Mouse (Mus musculus) c-Kit-positive CD71-negative TER-119-negative erythroid progenitor cells, embryonic 14.5 days (primary cell): ENCODE measurements around the gene Rora.

Experiments
- DNase-seq: peaks from one replicate; pipeline ENCODE4 v3.0.0-alpha.2; 2013; ENCODE audit warnings: low read depth

Gene Rora

DNA sequence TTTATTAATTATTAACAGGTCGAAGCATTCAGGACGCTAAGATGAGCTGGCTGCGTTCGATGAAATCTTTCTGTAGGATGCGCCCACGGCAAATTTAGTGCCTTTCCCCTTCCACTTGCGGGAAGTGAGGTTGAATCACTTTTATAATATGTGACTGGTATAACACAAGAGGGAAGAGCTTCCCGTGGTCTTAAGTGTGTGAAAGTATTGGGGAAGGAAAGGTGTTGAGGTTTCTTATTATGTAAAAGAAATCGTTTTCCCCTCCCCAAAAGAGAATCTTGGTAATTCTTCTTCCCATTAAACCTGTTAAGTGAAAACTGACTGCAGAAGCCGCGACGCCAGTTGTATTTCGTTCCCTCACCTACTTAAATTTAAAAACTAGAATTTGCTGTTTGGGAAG lies 637.9 kb downstream of the Rora start:
- DNase-seq = no peak

- no peak for DNase-seq
These were observed 638.8 kb downstream of the Rora start for GRCm38 (mm10) chr9:69292353-69292752.

GRCm38 (mm10) chr9:69292776-69293687 lies 639.4 kb downstream of the Rora start:
- no peak for DNase-seq

GRCm38 (mm10) chr9:69293688-69294074 lies 640.1 kb downstream of the Rora start:
- DNase-seq = no peak

GRCm38 (mm10) chr9:69294426-69294825 lies 640.8 kb downstream of the Rora start:
- DNase-seq = no peak

- DNase-seq = no peak
These were observed 641.3 kb downstream of the Rora start for GRCm38 (mm10) chr9:69294856-69295255.

DNA sequence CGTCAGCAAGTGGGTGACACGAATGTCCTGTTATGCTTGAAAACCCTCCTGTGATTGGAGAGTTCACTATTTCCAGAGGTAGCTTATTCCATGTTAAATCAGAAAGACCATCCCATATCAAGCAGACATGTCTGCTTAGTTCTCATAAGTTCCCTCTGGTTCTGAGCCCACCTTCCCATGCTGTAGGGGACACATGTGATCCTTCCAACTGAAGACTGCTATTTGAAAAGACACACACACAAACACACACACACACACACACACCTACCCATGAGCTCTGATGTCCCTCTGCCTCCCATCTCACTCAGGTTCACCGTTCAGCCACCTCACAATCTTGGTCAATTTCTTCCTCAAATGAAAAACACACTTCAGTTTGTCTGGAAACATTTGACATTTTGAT lies 642.2 kb downstream of the Rora start:
- DNase-seq = no peak

DNA sequence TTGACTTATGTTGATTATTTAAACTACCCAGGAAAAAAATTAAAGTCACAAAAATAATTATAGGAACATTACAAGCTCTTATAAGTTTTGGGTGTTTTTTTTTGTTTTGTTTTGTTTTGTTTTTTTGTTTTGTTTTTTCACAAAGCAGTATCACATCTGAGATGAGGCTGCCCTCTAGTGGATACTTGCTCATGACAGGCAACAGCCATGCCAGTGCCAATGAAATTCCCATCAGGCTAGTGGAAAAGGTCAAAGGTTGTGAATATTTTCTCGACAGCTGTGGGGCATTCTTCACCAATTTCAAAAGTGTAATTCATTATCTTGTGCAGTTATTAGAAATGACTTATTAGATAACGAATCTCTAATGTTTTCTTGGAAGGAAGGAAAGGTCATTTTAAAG lies 642.8 kb downstream of the Rora start:
- DNase-seq = no peak

GRCm38 (mm10) chr9:69297766-69298375 lies 644.3 kb downstream of the Rora start:
- no peak for DNase-seq

GRCm38 (mm10) chr9:69298566-69299335 lies 645.2 kb downstream of the Rora start:
- DNase-seq = no peak

GRCm38 (mm10) chr9:69299484-69299883 lies 645.9 kb downstream of the Rora start:
- DNase-seq = no peak

DNA sequence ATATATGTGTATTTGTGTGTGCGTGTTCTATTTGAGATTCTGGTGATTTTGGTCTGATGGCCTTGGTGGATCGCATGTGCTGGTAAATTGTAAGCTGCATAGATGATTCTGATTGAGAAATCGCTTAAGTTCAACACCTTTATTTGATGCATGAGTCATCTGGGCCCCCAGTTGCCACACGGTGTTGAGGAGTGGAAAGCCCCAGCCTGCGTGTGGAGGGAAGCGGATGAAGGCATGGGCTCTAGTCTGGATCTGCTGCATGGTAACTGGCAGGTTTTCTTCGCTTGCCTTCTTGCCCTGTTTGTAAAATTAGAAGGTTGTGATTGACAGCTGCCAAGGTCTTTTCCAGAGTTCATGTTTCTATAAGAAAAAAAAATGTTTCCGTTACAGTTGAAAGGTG lies 646.7 kb downstream of the Rora start:
- no peak for DNase-seq

- no peak for DNase-seq
These were observed 647.9 kb downstream of the Rora start for GRCm38 (mm10) chr9:69301445-69301844.

- no peak for DNase-seq
These were observed 648.4 kb downstream of the Rora start for GRCm38 (mm10) chr9:69301955-69302354.

DNA sequence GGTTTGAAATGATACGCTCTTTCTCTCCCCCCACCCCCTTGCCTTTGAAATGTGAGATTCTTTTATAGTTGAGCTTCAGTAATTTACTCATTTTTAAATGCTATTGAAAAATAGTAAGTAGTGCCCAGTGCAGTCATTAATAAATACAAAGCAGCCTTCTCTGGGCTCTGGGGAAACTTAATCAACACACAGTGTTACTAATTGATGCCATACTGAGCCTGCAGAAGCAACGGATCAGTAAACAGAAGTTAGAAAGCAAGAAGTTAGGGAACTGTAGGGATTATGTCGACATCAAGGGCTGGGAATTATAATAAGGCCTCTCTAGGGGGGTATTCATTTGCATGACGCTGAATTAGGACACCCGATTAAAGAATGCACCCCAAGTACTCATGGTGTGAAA lies 649.3 kb downstream of the Rora start:
- no peak for DNase-seq

GRCm38 (mm10) chr9:69303346-69303944 lies 649.9 kb downstream of the Rora start:
- DNase-seq = no peak

GRCm38 (mm10) chr9:69303962-69304361 lies 650.4 kb downstream of the Rora start:
- no peak for DNase-seq

DNA sequence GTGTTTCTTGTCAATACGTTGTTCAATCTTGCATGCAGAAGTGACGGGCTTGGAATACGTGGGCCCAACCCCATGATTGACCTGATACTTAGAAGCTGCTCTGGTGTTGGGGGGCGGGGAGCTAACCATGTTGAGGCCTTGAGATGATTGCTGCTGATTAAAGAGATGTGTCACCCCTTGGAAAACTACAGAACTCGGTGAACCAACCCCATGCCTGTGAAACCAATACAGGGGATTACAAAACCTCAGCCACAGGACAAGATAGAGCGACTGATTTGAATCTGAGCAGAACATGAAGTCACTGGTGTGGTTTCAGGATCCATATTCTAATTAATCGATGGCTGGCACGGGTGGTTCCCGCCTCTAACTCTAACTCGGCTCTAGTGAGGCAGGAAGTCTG lies 650.9 kb downstream of the Rora start:
- no peak for DNase-seq

DNA sequence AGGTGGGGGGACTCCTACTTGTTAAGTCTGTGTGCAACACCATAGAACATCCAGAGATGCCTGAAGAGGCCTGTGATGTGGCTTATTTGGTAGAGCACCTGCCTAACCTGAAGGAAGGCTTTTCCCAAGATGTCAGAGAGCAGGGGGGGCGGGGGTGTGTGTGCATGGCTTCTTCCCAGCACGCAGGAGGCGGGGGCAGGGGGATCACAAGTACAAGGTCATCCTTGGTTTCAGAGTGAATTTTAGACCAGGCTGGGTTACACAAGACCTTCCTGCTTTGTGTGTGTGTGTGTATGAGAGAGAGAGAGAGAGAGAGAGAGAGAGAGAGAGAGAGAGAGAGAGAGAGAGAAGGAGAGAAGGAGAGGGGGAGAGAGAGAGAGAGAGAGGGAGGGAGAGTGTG lies 651.4 kb downstream of the Rora start:
- DNase-seq = no peak

DNA sequence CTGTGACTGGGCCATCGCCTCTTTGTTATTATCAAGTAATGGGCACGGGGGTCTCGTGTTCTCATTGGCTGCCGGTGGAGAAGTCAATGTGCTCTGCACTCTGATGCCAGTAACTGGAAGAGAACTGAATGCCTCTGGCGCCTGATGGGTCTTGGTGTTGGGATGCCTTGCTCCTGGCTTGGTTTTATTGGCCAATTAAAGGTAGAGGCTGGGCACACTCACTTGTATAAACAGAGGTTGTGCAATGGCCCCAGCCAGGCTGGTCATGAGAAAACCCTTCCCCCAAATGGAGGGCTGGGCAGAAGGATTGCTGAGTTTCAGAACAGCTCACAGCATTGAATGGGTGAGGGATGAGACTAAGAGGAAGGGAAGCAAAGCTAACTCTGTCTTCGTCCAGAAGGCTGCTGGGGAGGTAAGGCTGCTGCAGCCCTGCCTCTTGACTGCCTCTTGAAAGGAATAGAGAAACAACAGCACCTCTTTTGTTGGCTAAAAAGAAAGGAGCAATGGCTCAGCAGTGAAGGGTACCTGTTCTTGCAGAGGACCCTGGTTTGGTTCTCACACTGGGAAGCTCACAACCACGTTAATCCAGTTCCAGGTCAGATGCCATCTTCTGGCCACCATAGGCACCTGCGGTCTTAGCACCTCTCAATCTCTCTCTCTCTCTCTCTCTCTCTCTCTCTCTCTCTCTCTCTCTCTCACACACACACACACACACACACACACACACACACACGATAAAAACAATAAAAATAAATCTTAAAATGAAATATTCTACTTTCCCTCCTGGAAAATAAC lies 653.3 kb downstream of the Rora start:
- no peak for DNase-seq

GRCm38 (mm10) chr9:69307974-69308373 lies 654.4 kb downstream of the Rora start:
- no peak for DNase-seq

- DNase-seq = no peak
These were observed 656.9 kb downstream of the Rora start for GRCm38 (mm10) chr9:69310524-69310923.
